Mouse (Mus musculus) forelimb bud, embryonic 11.5 days (tissue): ENCODE data around the gene Glrx2.
"Not testable (repeated sequence)": the region's sequence is repeated elsewhere in the genome, so short reads cannot be mapped to it uniquely, and the experiment has no call there.

Experiments
- DNase-seq: peaks from one replicate; pipeline ENCODE4 v3.0.0-alpha.2; 2012; ENCODE audit warnings: low read depth, low spot score

Glrx2 gene

GRCm38 (mm10) chr1:143716038-143716437, at the start of gene Glrx2:
TSS of gene Glrx2 (plus strand) at chr1:143716338.
- not testable (repeated sequence) for DNase-seq

GRCm38 (mm10) chr1:143675734-143676361, 40.3 kb upstream of the Glrx2 start:
- DNase-seq = no peak

GRCm38 (mm10) chr1:143681108-143681507, 35.0 kb upstream of the Glrx2 start:
- no peak for DNase-seq

- no peak for DNase-seq
Observed at GRCm38 (mm10) chr1:143684849-143685248, 31.3 kb upstream of the Glrx2 start.

GRCm38 (mm10) chr1:143701736-143702135, 14.4 kb upstream of the Glrx2 start:
- DNase-seq = no peak

- peak; percentile 37 for DNase-seq
Observed at GRCm38 (mm10) chr1:143702141-143702740, 13.9 kb upstream of the Glrx2 start.

GRCm38 (mm10) chr1:143702741-143703262, 13.3 kb upstream of the Glrx2 start, which contains the start of gene Cdc73:
TSS of gene Cdc73 (minus strand) at chr1:143702893.
- peak; percentile 88 for DNase-seq

GRCm38 (mm10) chr1:143707006-143707405, 9.1 kb upstream of the Glrx2 start:
- no peak for DNase-seq

GRCm38 (mm10) chr1:143708361-143708760, 7.8 kb upstream of the Glrx2 start:
- no peak for DNase-seq

GRCm38 (mm10) chr1:143709966-143710626, 6.0 kb upstream of the Glrx2 start:
- DNase-seq = peak; percentile 18

- DNase-seq = no peak
Observed at GRCm38 (mm10) chr1:143710627-143710976, 5.5 kb upstream of the Glrx2 start.

- DNase-seq = no peak
Observed at GRCm38 (mm10) chr1:143724456-143725064, 8.4 kb downstream of the Glrx2 start.

GRCm38 (mm10) chr1:143727701-143728445, 11.7 kb downstream of the Glrx2 start:
- no peak for DNase-seq

GRCm38 (mm10) chr1:143730899-143731298, 14.8 kb downstream of the Glrx2 start:
- DNase-seq = peak; percentile 36

- DNase-seq = no peak
Observed at GRCm38 (mm10) chr1:143731691-143732090, 15.6 kb downstream of the Glrx2 start.

- DNase-seq = no peak
Observed at GRCm38 (mm10) chr1:143733914-143734410, 17.8 kb downstream of the Glrx2 start.

- no peak for DNase-seq
Observed at GRCm38 (mm10) chr1:143738811-143739210, 22.7 kb downstream of the Glrx2 start.

GRCm38 (mm10) chr1:143739361-143740350, 23.5 kb downstream of the Glrx2 start:
- peak; percentile 82 for DNase-seq

- no peak for DNase-seq
Observed at GRCm38 (mm10) chr1:143740581-143740980, 24.4 kb downstream of the Glrx2 start.

GRCm38 (mm10) chr1:143741331-143741730, 25.2 kb downstream of the Glrx2 start:
- DNase-seq = no peak
